Mouse (Mus musculus) neural tube, embryonic 14.5 days (tissue): ENCODE measurements at regions not wholly inside any gene's neighbourhood (a gene's known extent, or its start where the extent isn't known, plus 50 kb on each side); places are given as distances from the start of the nearest gene placed in this dataset.
A peak's percentile ranks its signal among the peaks of the same experiment; 100 is the strongest.

Source experiments
- ATAC-seq: fragments of 200-750 bp; cut with Nextera tagmentation; 2 replicates; pipeline ENCODE4 v1.8.0; 2017; ENCODE audit warnings: low read depth, mild to moderate bottlenecking, moderate TSS enrichment, moderate library complexity
- H3K27ac ChIP-seq: fragments of 300-500 bp; sonication (generic); 2 replicates; pipeline ENCODE4 v1.5.1; 2014; ENCODE audit warnings: low read depth, mild to moderate bottlenecking, control low read depth, low read length, moderate library complexity, mixed read lengths
- H3K27me3 ChIP-seq: fragments of 300-500 bp; sonication (generic); 2 replicates; pipeline ENCODE4 v1.6.1; 2014; ENCODE audit warnings: low read length; ENCODE audit not compliant: control insufficient read depth, insufficient read depth
- H3K36me3 ChIP-seq: fragments of 300-500 bp; sonication (generic); 2 replicates; pipeline ENCODE4 v1.6.1; 2014; ENCODE audit warnings: low read length, mixed read lengths; ENCODE audit not compliant: control insufficient read depth, insufficient read depth
- H3K4me1 ChIP-seq: fragments of 300-500 bp; sonication (generic); 2 replicates; pipeline ENCODE4 v1.6.1; 2014; ENCODE audit warnings: low read length; ENCODE audit not compliant: control insufficient read depth, insufficient read depth
- H3K4me2 ChIP-seq: fragments of 300-500 bp; sonication (generic); 2 replicates; pipeline ENCODE4 v1.6.1; 2014; ENCODE audit warnings: mild to moderate bottlenecking, low read depth, low read length, control low read depth
- H3K4me3 ChIP-seq: fragments of 300-500 bp; sonication (generic); 2 replicates; pipeline ENCODE4 v1.5.1; 2014; ENCODE audit warnings: low read depth, low read length, control low read depth, mixed read lengths
- H3K9ac ChIP-seq: fragments of 300-500 bp; sonication (generic); replicated peaks from 2 replicates; pipeline ENCODE4 v1.6.1; 2014; ENCODE audit warnings: low read depth, mild to moderate bottlenecking, control low read depth, low read length, mixed read lengths
- H3K9me3 ChIP-seq: fragments of 300-500 bp; sonication (generic); 2 replicates; pipeline ENCODE4 v1.6.1; 2016; ENCODE audit warnings: low read length; ENCODE audit not compliant: control insufficient read depth
- WGBS: fragments of 180-500 bp; shearing (Covaris S2); extraction: QIAGEN DNeasy Blood & Tissue Kit; methylation state at CpG from one replicate; pipeline ENCODE4 v1.1.7; 2014; 5-methylcytosine and 5-hydroxymethylcytosine counted together

DNA sequence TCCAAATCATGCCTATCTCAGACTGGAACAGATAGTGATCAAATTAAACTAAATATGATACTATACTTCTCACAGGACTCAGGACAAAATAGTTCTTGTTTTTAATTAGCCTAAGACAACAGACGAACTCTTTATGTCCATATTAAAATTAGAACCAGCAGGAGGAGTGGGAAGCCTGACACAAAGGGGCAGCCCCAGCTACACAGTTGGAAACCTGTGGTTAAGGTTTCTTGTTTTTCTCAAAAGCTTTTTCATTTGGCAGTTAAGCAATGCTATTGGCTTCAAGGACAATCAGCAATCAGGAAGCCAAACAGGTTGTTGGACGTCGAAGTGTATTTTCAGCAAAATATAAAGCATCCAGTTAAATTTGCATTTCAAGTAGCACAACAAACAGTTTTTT is 96.1 kb upstream of the Gm4737 start:
- H3K27me3 ChIP-seq, result no peaks in the 10 kb centered on the region
- H3K27ac ChIP-seq, result no peak overlapping the region
- H3K9me3 ChIP-seq, result no peaks in the 10 kb centered on the region
- 71% methylated on average over 3 of the region's 3 CpGs for WGBS
- no peak for ATAC-seq
- H3K4me1 ChIP-seq, result no peaks in the 10 kb centered on the region
- no peak overlapping the region for H3K9ac ChIP-seq
- H3K4me2 ChIP-seq, result no peak overlapping the region
- H3K36me3 ChIP-seq, result no peaks in the 10 kb centered on the region
- no peak overlapping the region for H3K4me3 ChIP-seq

- H3K36me3 ChIP-seq, result no peaks in the 10 kb centered on the region
- H3K4me2 ChIP-seq, result no peak overlapping the region
- H3K9me3 ChIP-seq, result no peaks in the 10 kb centered on the region
- ATAC-seq, result peak; percentile 63; the same call in 1 of the 2 replicates
- 60% methylated on average over 5 of the region's 5 CpGs for WGBS
- H3K27ac ChIP-seq, result no peak overlapping the region
- no peak overlapping the region for H3K4me3 ChIP-seq
- no peaks in the 10 kb centered on the region for H3K27me3 ChIP-seq
- H3K9ac ChIP-seq, result no peak overlapping the region
- no peaks in the 10 kb centered on the region for H3K4me1 ChIP-seq
Observed at GRCm38 (mm10) chr16:46245598-46245997, 90.7 kb upstream of the Gm4737 start.

DNA sequence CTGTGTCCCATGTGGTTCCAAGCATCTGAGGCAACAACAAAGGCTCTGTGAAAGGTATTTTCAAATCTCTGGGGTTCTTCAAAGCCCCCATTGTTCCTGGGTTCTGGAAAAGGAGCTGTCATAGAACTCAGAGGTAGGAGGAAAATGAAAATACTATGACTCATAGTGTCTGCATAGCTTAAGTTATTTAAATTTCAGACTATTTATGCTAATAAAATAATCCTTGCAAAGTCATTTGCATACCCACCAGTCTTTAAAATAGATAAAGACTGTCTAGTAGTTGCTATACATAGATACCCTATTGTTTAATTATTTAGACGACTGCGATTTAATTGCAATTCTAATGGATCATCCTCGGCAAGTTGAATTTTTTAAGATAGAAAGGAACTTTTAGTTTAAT is 73.9 kb upstream of the Gm4737 start:
- Histone ChIP-seq H3K27ac (no peak overlapping the region), H3K4me1 (no peaks in the 10 kb centered on the region), H3K4me3 (no peak overlapping the region), H3K27me3 (no peaks in the 10 kb centered on the region), H3K4me2 (no peak overlapping the region), H3K9me3 (no peaks in the 10 kb centered on the region), H3K36me3 (no peaks in the 10 kb centered on the region), H3K9ac (no peak overlapping the region)
- no peak for ATAC-seq
- WGBS, result 90% methylated on average over 3 of the region's 3 CpGs

GRCm38 (mm10) chr16:46223084-46223600 is 68.3 kb upstream of the Gm4737 start:
- Histone ChIP-seq H3K4me1 (no peaks in the 10 kb centered on the region), H3K9me3 (no peaks in the 10 kb centered on the region), H3K4me2 (no peak overlapping the region), H3K4me3 (no peak overlapping the region), H3K36me3 (no peaks in the 10 kb centered on the region), H3K27ac (no peak overlapping the region), H3K9ac (no peak overlapping the region), H3K27me3 (no peaks in the 10 kb centered on the region)
- WGBS, result 45% methylated on average over 1 of the region's 1 CpGs
- no peak for ATAC-seq

- Histone ChIP-seq H3K36me3 (no peaks in the 10 kb centered on the region), H3K4me3 (no peak overlapping the region), H3K4me1 (no peaks in the 10 kb centered on the region), H3K27ac (no peak overlapping the region), H3K9me3 (no peaks in the 10 kb centered on the region), H3K27me3 (no peaks in the 10 kb centered on the region), H3K4me2 (no peak overlapping the region), H3K9ac (no peak overlapping the region)
- 81% methylated on average over 4 of the region's 4 CpGs for WGBS
- no peak for ATAC-seq
Observed at GRCm38 (mm10) chr16:46212504-46212903, 57.6 kb upstream of the Gm4737 start.

GRCm38 (mm10) chr16:46211914-46212313 is 57.0 kb upstream of the Gm4737 start:
- ATAC-seq, result no peak

GRCm38 (mm10) chr16:46205114-46205513 is 50.2 kb upstream of the Gm4737 start:
- Histone ChIP-seq H3K4me3 (no peak overlapping the region), H3K4me1 (no peaks in the 10 kb centered on the region), H3K27me3 (no peaks in the 10 kb centered on the region), H3K27ac (no peak overlapping the region), H3K9me3 (no peaks in the 10 kb centered on the region), H3K9ac (no peak overlapping the region), H3K4me2 (no peak overlapping the region), H3K36me3 (no peaks in the 10 kb centered on the region)
- ATAC-seq, result no peak
- WGBS, result 86% methylated on average over 1 of the region's 1 CpGs

More at GRCm38 (mm10) chr16:46211914-46212313, 57.0 kb upstream of the Gm4737 start:
- Histone ChIP-seq H3K27me3 (no peaks in the 10 kb centered on the region), H3K4me1 (no peaks in the 10 kb centered on the region), H3K4me2 (no peak overlapping the region), H3K27ac (no peak overlapping the region), H3K36me3 (no peaks in the 10 kb centered on the region), H3K9me3 (no peaks in the 10 kb centered on the region), H3K9ac (no peak overlapping the region), H3K4me3 (no peak overlapping the region)
- 77% methylated on average over 3 of the region's 3 CpGs for WGBS
